Mouse (Mus musculus) midbrain, embryonic 16.5 days (tissue): Measurements from ENCODE around the gene Tnpo3. TPM values are rescaled to one million over a fixed set of nuclear protein-coding genes. Genes with fewer than 3 reads are reported as not detected.

Source experiments
- ATAC-seq: fragments of 200-750 bp; cut with Nextera tagmentation; 2 replicates; pipeline ENCODE4 v1.8.0; 2017; ENCODE audit warnings: moderate TSS enrichment
- H3K27ac ChIP-seq: fragments of 300-500 bp; sonication (generic); 2 replicates; pipeline ENCODE4 v1.5.1; 2014; ENCODE audit warnings: mild to moderate bottlenecking, low read length, mixed read lengths
- H3K27me3 ChIP-seq: fragments of 300-500 bp; sonication (generic); 2 replicates; pipeline ENCODE4 v1.6.1; 2014; ENCODE audit warnings: low read depth, low read length, mixed read lengths; ENCODE audit not compliant: control insufficient read depth, insufficient read depth
- H3K36me3 ChIP-seq: fragments of 300-500 bp; sonication (generic); 2 replicates; pipeline ENCODE4 v1.6.1; 2014; ENCODE audit warnings: mild to moderate bottlenecking, low read length, moderate library complexity, mixed read lengths; ENCODE audit not compliant: control insufficient read depth, insufficient read depth
- H3K4me1 ChIP-seq: fragments of 300-500 bp; sonication (generic); 2 replicates; pipeline ENCODE4 v1.6.1; 2014; ENCODE audit warnings: mild to moderate bottlenecking, low read length, mixed read lengths; ENCODE audit not compliant: control insufficient read depth, insufficient read depth
- H3K4me2 ChIP-seq: fragments of 300-500 bp; sonication (generic); 2 replicates; pipeline ENCODE4 v1.6.1; 2014; ENCODE audit warnings: mild to moderate bottlenecking, low read length, mixed read lengths
- H3K4me3 ChIP-seq: fragments of 300-500 bp; sonication (generic); 2 replicates; pipeline ENCODE4 v1.5.1; 2014; ENCODE audit warnings: low read depth, mild to moderate bottlenecking, low read length, moderate library complexity, mixed read lengths
- H3K9ac ChIP-seq: fragments of 300-500 bp; sonication (generic); 2 replicates; pipeline ENCODE4 v1.6.1; 2014; ENCODE audit warnings: low read depth, low read length, mixed read lengths
- H3K9me3 ChIP-seq: fragments of 300-500 bp; sonication (generic); replicated peaks from 2 replicates; pipeline ENCODE4 v1.6.1; 2014; ENCODE audit warnings: mild to moderate bottlenecking, low read length, mixed read lengths; ENCODE audit not compliant: control insufficient read depth, poor library complexity, severe bottlenecking
- WGBS: fragments of 180-500 bp; shearing (Covaris S2); extraction: QIAGEN DNeasy Blood & Tissue Kit; methylation state at CpG from one replicate; pipeline ENCODE4 v1.1.7; 2014; 5-methylcytosine and 5-hydroxymethylcytosine counted together
- polyA plus RNA-seq: library from polyadenylated mRNA; unstranded; fragments of >200 nt; fragmentation: Nextera tagmentation; extraction: Ambion mirVana; gene quantifications from 2 replicates; pipeline ENCODE4 v1.2.1, GENCODE M21; 2015

The Tnpo3 gene
- polyA plus RNA-seq, 1 experiment from 2014 or later = 92.5 TPM

DNA sequence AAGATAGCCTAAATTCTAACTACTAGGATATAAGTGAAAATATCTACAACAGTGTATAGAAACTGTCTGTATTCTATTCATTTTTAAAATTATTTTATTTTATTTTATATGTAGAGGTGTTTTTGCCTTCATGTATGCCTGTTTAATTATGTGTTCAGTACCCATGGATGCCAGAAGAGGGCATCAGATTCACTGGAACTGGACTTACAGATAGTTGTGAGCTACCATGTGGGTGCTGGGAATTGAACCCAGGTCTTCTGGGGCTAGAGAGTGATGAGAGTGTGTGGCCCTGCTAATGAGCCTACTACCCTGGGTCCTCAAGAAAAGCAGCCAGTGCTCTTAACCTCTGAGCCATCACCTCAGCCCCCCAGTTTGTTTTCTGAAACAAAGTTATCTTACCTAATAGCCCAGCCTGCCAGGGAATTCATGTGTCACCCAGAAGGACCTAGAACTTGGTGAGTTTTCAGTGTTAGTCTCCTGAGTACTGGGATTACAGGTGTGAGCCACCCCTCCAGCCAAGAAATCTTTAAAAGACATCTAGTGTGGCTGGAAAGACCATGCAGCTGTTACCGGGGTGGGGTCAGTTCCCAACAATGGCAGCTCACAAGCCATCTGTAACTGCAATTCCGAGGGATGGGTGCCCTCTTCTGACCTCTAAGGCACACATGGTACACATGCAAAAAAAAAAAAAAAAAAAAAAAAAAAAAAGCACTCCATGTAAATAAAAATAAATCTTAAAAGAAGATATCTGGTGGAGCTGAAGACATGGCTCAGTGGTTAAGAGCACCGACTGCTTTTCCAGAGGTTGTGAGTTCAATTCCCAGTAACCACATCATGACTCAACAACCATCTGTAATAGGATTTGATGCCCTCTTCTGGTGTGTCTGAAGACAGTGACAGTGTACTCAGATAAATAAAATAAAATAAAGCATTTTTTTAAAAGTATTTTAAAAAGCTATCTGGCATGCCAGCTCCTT, 28.0 kb upstream of the Tnpo3 start:
- WGBS = 79% methylated on average over 3 of the region's 3 CpGs
- Histone ChIP-seq H3K4me3 (no peak overlapping the region), H3K27ac (no peak overlapping the region), H3K27me3 (no peaks in the 10 kb centered on the region), H3K4me2 (no peak overlapping the region), H3K4me1 (no peaks in the 10 kb centered on the region), H3K36me3 (no peaks in the 10 kb centered on the region), H3K9ac (no peak overlapping the region), H3K9me3 (no peaks in the 10 kb centered on the region)
- ATAC-seq = no peak

DNA sequence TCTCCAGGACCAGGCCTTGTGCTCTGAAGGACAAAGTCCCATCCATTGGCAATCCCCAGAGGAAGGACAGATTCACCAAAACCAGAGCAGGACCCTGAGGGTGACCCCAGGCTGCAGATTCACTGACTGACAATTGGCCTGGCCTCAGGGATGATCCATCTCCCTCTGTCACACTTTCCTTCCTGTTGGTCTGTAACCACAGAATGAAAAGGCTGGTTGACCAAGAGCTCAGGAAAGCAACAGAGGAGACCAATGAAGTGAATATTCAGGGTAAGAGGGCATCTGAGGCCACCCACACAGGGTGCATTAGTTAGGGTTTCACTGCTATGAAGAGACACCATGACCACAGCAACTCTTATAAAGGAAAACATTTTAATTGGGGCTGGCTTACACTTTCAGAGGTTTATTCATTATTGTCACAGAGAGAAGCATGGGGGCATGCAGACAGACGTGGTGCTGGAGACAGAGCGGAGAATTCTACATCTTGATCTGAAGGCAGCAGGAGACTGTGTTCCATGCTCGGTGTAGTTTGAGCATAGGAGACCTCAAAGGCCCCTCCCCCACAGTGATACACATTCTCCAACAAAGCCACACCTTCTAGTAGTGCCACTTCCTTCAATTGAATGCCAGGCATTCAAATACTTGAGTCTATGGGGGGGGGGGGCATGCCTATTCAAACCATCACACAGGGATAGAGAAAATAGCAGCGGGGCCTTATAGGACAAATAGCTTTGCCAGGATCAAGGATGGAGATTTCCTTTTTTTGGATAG, 26.8 kb upstream of the Tnpo3 start:
- 82% methylated on average over 4 of the region's 4 CpGs for WGBS
- Histone ChIP-seq H3K27ac (no peak overlapping the region), H3K4me3 (no peak overlapping the region), H3K4me2 (no peak overlapping the region), H3K27me3 (no peaks in the 10 kb centered on the region), H3K36me3 (no peaks in the 10 kb centered on the region), H3K4me1 (no peaks in the 10 kb centered on the region), H3K9ac (no peak overlapping the region), H3K9me3 (no peaks in the 10 kb centered on the region)
- no peak for ATAC-seq

DNA sequence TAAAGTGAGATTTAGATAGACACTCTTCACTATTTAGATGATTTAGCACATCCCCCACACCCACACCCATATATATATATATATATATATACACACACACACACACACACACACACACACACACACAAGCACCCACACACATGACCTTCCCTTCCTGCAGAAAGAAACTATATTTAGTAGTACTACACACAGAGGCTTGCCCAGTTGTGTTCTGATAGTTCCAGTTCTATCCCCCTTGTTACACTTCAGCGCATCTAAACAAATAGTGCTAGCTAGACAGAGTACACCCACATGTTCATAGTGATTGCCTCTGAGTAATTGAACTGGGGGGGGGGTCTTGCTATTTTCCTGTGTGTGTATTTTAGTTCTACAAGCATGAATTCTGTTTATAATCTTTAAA, 24.9 kb upstream of the Tnpo3 start:
- ATAC-seq = no peak
- WGBS = 92% methylated on average over 1 of the region's 1 CpGs
- Histone ChIP-seq H3K9me3 (no peaks in the 10 kb centered on the region), H3K36me3 (no peaks in the 10 kb centered on the region), H3K27ac (no peak overlapping the region), H3K4me1 (no peaks in the 10 kb centered on the region), H3K9ac (no peak overlapping the region), H3K4me2 (no peak overlapping the region), H3K27me3 (no peaks in the 10 kb centered on the region), H3K4me3 (no peak overlapping the region)

DNA sequence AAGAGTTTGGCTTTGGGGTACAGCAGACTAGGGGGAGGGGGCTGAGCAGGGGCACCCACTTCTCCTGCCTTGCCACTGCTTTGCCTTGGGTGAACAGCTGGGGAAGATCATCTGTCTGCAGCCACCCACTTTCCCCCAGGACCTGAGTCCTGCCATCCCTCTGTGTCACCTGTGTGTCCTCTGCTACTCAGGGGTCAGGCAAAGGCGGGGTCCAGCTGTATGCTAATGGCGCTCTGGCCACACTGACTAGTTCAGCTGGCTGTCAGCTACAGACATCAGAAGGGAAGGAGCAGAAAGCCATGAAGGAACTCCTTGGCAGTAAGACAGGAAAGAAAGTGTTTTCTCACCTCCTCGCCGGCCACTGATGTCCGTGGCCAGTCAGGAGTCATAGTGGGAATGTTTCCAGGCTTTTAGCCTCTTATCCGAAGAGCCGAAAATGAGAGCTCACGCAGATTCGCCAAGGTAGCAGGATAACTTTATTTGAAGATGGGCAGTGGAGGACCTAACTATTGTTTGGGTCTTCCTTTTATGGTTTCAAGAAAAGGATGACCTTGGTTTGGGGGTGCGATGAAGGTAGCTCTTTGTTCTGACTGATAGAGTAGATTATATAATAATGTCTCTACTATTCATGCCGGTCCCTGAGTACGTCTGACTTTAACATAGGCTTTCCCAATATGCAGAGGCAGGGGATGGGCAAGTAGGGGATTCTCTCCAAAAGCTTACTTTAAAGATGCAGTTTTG, 23.0 kb upstream of the Tnpo3 start:
- H3K36me3 ChIP-seq = no peaks in the 10 kb centered on the region
- no peak overlapping the region for H3K27ac ChIP-seq
- ATAC-seq = no peak
- H3K4me1 ChIP-seq = no peaks in the 10 kb centered on the region
- no peak overlapping the region for H3K9ac ChIP-seq
- H3K4me2 ChIP-seq = no peak overlapping the region
- no peaks in the 10 kb centered on the region for H3K9me3 ChIP-seq
- no peak overlapping the region for H3K4me3 ChIP-seq
- 55% methylated on average over 12 of the region's 12 CpGs for WGBS
- no peaks in the 10 kb centered on the region for H3K27me3 ChIP-seq

DNA sequence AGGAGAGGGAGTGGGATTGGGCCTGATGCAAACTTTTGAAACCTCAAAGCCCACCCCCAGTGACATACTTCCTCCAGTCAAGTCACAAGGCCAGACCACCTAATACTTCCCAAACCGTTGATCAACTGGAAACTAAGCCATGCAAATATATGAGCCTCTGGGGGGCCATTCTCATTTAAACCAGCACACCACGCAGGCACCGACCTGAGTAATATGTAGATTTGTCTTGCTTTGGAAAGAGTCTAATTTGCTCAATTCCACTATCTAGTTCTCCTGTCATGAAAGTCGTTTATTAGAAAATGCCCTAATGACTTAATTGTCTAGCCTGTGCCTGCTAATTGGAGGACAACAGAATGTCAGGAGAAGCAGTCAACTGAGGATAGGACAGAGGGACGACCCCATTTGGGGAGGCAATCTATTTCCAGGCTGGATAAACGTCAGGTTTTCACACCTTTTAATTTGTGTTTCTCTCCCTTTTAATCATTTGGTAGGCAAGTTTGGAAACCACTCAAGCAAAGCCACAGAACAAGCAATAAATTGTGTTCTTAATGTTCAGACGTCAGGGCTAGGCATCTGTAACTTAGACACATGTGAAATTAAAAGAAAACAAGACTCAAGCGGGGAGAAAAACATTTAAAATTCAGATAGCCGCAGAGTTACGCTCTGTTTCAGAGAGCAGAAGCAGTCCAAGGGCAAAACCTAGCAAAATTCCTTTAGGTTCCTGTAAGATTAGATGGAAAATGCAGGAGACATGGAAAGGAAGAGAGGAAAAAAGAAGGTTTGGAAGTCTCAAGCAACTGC, 22.3 kb upstream of the Tnpo3 start:
- no peaks in the 10 kb centered on the region for H3K9me3 ChIP-seq
- 32% methylated on average over 10 of the region's 10 CpGs for WGBS
- no peaks in the 10 kb centered on the region for H3K27me3 ChIP-seq
- no peak for ATAC-seq
- no peak overlapping the region for H3K4me3 ChIP-seq
- H3K4me2 ChIP-seq = no peak overlapping the region
- H3K36me3 ChIP-seq = no peaks in the 10 kb centered on the region
- no peaks in the 10 kb centered on the region for H3K4me1 ChIP-seq
- no peak overlapping the region for H3K9ac ChIP-seq
- no peak overlapping the region for H3K27ac ChIP-seq

DNA sequence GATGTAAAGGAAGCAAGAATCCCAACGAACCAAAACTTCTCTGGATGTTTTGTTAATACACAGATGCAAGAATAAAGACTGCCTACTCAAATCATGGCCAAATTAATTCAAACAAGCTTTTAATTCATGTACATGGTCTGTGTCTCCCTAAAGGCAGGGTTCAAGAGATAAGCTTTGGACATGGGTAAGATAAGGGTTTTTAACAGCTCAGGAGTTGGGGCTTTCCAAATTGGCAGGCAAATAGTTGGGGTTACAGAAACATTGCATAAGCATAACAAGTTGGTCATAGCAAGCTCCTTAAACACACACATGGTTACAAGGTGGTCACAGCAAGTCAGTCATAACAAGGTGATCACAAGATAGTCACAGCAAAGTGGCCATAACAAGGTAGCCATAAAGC, 20.5 kb upstream of the Tnpo3 start:
- Histone ChIP-seq H3K4me3 (no peak overlapping the region), H3K4me1 (no peaks in the 10 kb centered on the region)
- WGBS = 92% methylated on average over 1 of the region's 1 CpGs

DNA sequence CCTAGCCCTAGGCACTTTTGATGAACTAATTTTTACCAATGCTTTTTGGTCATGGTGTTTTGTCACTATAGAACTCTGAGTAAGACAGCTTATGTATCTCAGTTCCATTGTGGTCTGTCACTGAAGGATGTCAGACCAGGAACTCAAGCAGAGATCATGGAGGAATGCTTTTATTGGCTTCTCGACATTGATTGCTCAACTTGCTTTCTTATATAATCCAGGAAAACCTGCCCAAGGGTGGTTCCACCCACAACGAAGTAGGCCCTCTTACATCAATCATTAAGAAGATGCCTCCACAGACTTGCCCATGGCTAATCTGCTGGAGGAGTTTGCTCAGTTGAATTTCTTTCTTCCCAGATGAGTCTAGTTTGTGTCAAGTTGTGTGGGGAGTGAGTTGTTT, 18.1 kb upstream of the Tnpo3 start:
- no peak for ATAC-seq
- H3K4me1 ChIP-seq = no peaks in the 10 kb centered on the region
- no peaks in the 10 kb centered on the region for H3K36me3 ChIP-seq
- H3K4me2 ChIP-seq = no peak overlapping the region
- H3K9me3 ChIP-seq = no peaks in the 10 kb centered on the region
- WGBS = 89% methylated on average over 2 of the region's 2 CpGs
- H3K4me3 ChIP-seq = no peak overlapping the region
- no peak overlapping the region for H3K27ac ChIP-seq
- no peak overlapping the region for H3K9ac ChIP-seq
- H3K27me3 ChIP-seq = no peaks in the 10 kb centered on the region

More for the DNA sequence above, 20.5 kb upstream of the Tnpo3 start:
- Histone ChIP-seq H3K9ac (no peak overlapping the region), H3K27ac (no peak overlapping the region), H3K9me3 (no peaks in the 10 kb centered on the region), H3K36me3 (no peaks in the 10 kb centered on the region), H3K27me3 (no peaks in the 10 kb centered on the region), H3K4me2 (no peak overlapping the region)
- no peak for ATAC-seq

DNA sequence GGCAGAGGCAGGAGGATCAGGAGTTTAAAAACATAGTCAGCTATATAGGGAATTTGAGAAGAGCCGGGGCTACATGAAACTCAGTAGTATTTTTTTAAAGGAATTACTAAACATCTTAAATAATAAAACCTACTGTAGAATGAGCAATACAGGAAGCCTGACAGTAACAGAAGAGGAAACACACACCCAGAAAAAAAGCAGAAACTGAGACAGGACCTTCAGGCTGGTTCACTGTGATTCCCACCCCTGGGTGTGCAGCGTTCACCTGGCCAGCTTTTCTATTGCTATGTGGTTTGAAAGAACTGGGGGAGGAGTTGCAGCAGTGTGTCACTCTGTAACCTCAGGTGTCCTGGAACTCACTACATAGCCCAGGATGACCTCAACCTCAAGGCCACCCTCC, 14.2 kb upstream of the Tnpo3 start:
- Histone ChIP-seq H3K4me1 (no peaks in the 10 kb centered on the region), H3K9ac (no peak overlapping the region), H3K9me3 (no peaks in the 10 kb centered on the region), H3K27me3 (no peaks in the 10 kb centered on the region), H3K27ac (no peak overlapping the region), H3K4me3 (no peak overlapping the region), H3K4me2 (no peak overlapping the region), H3K36me3 (no peaks in the 10 kb centered on the region)
- WGBS = 96% methylated on average over 2 of the region's 2 CpGs
- no peak for ATAC-seq
